ENCODE assay signal across 12 mouse cellular contexts in the genomic region with DNA sequence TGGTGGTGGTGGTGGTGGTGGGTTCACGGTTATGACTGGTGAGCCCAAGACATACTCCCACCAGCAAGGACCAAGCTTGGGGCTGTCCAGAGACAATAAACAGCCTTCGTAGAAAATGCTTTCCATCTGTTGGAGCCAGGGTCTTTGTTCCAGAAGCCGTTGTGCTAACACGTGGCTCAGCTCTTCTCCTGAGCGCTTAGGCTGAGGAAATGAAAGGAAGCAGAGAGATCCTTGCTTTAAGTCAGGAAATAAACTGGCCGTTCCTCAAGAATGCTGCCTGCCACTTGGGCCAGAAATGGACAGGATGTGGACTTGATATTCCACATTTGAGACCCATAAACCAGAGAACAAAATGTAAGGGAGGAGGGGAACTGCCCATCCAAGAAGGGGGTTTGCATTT. TPM values are rescaled to one million over a fixed set of nuclear protein-coding genes. Genes with fewer than 3 reads are reported as not detected.
DNase-seq lines count a peak whose midpoint lies in the region; ATAC-seq and TF ChIP-seq lines count a peak whose summit lies in the region.
"Had no signal": no experiment of that assay in that cellular context is flagged by ENCODE, and none has a peak within 500 bp of the region (broad histone marks: within the 10 kb centered on the region; RNA-seq: fewer than 3 reads in every experiment).

No protein-coding gene starts in this region.

- ATAC-seq in stomach, postnatal 0 days (ENCODE audit: low FRiP score, low TSS enrichment): peak; percentile 60; the same call in 1 of the 2 replicates
- ATAC-seq: liver, postnatal 0 days; midbrain, embryonic 16.5 days had no signal

- no peak for DNase-seq in gastrocnemius, adult 2 months
- DNase-seq in gastrocnemius, adult 8-10 months (ENCODE audit: low spot score in 2 of 2): no peak
- peak; percentile 24 for DNase-seq in testis, postnatal 14 days (ENCODE audit: low spot score)
- no peak for DNase-seq in testis, postnatal 10 days (ENCODE audit: low spot score)
- DNase-seq in limb, embryonic 10.5 days (ENCODE audit: low spot score): no peak
- no peak for DNase-seq in stomach, postnatal 0 days (ENCODE audit: low spot score)
- no peak for DNase-seq in ovary, postnatal 36 days (ENCODE audit: low spot score)
- DNase-seq in left cerebral cortex, postnatal 36 days (ENCODE audit: low spot score in 2 of 2): no peak
- DNase-seq: liver, postnatal 0 days had no signal

- 65% methylated on average over 6 of the region's 6 CpGs for WGBS in limb, embryonic 10.5 days
- 27% methylated on average over 6 of the region's 6 CpGs for WGBS in stomach, postnatal 0 days

- H3K4me2 ChIP-seq in stomach, postnatal 0 days (replicated peaks; ENCODE audit: low read depth): no peak overlapping the region
- H3K4me2 ChIP-seq: heart, embryonic 13.5 days had no signal

- no peak overlapping the region for H3K4me3 ChIP-seq in gastrocnemius, adult 2 months
- no peak overlapping the region for H3K4me3 ChIP-seq in limb, embryonic 10.5 days
- no peak overlapping the region for H3K4me3 ChIP-seq in stomach, postnatal 0 days (ENCODE audit: low read depth, low read length)
- H3K4me3 ChIP-seq: heart, embryonic 13.5 days; left cerebral cortex, adult 2 months had no signal

- TF ChIP-seq CTCF in gastrocnemius, adult 2 months (IDR thresholded peaks at IDR 0.05): no peak
- TF ChIP-seq CTCF in stomach, postnatal 0 days (IDR thresholded peaks at IDR 0.05; ENCODE audit: low read depth): no peak

- no peak overlapping the region for H3K9ac ChIP-seq in stomach, postnatal 0 days (ENCODE audit: low read length)
- H3K9ac ChIP-seq: heart, embryonic 13.5 days; liver, postnatal 0 days had no signal

- no peak for TF ChIP-seq EP300 in stomach, postnatal 0 days (optimal IDR thresholded peaks at IDR 0.05)

- H3K36me3 ChIP-seq in limb, embryonic 10.5 days: no peaks in the 10 kb centered on the region
- no peaks in the 10 kb centered on the region for H3K36me3 ChIP-seq in stomach, postnatal 0 days (ENCODE audit: control insufficient read depth, insufficient read depth, low read length)
- H3K36me3 ChIP-seq: heart, embryonic 13.5 days had no signal

- H3K27me3 ChIP-seq in limb, embryonic 10.5 days (ENCODE audit: low read depth, poor library complexity, severe bottlenecking): no peaks in the 10 kb centered on the region
- no peaks in the 10 kb centered on the region for H3K27me3 ChIP-seq in stomach, postnatal 0 days (ENCODE audit: control insufficient read depth, insufficient read depth, low read length)
- H3K27me3 ChIP-seq: heart, embryonic 13.5 days had no signal

- peaks cover 16% of the 10 kb centered on the region; the same call in 1 of the 2 replicates for H3K4me1 ChIP-seq in limb, embryonic 10.5 days
- H3K4me1 ChIP-seq in stomach, postnatal 0 days (replicated peaks; ENCODE audit: control insufficient read depth, insufficient read depth): no peaks in the 10 kb centered on the region

- H3K9me3 ChIP-seq in limb, embryonic 10.5 days (replicated peaks): no peaks in the 10 kb centered on the region
- H3K9me3 ChIP-seq in stomach, postnatal 0 days (ENCODE audit: control insufficient read depth, low read length): no peaks in the 10 kb centered on the region
- H3K9me3 ChIP-seq: heart, embryonic 13.5 days had no signal

- intact Hi-C loops in gastrocnemius, adult 2 months (cut with DNase I): no loop called here
- intact Hi-C loops in left cerebral cortex, postnatal 36 days (cut with DNase I): no loop called here

- peak overlapping the region; percentile 54 for H3K27ac ChIP-seq in gastrocnemius, adult 2 months
- peak overlapping the region; percentile 50; the same call in 1 of the 2 replicates for H3K27ac ChIP-seq in limb, embryonic 10.5 days
- peak overlapping the region; percentile 81 for H3K27ac ChIP-seq in stomach, postnatal 0 days (replicated peaks)
- H3K27ac ChIP-seq: heart, embryonic 13.5 days; left cerebral cortex, adult 2 months had no signal

RNA-seq across cellular contexts. Expression of a gene that starts 59.7 kb away (rescaled TPM):
- total RNA-seq in gastrocnemius, adult 2 months (2021): 100 to 1,000 TPM; 102 to 104 TPM
- total RNA-seq in gastrocnemius, adult 8-10 months (2022): 100 to 1,000 TPM in 2 of 4 experiments, 10 to 100 TPM in 2; 89.9 to 149 (median 110) TPM
- 206 and 213 TPM in 2 replicates for polyA plus RNA-seq in limb, embryonic 10.5 days (2016; fragmentation: Nextera tagmentation; extraction: Ambion mirVana)
- polyA plus RNA-seq in stomach, postnatal 0 days (2015; fragmentation: Nextera tagmentation; extraction: Ambion mirVana): 65.7 and 71.0 TPM in 2 replicates
- total RNA-seq in left cerebral cortex, postnatal 36 days (2021): 100 to 1,000 TPM; 112 to 126 TPM
